Mouse (Mus musculus): ENCODE results near the gene Taar6. TPM values are rescaled to one million over a fixed set of nuclear protein-coding genes. Genes with fewer than 3 reads are reported as not detected.

Gene Taar6
- not detected in 2 replicates for polyA plus RNA-seq (2011; ENCODE audit: insufficient read length, low read depth, missing spikeins)

GRCm38 (mm10) chr10:23985546-23985945, at the start of gene Taar6:
Gene Taar6 (minus strand): TSS chr10:23985646.
- Histone ChIP-seq H3K4me1 (ENCODE audit: control insufficient read depth, insufficient read depth, low read length) (no peaks in the 10 kb centered on the region), H3K27ac (ENCODE audit: insufficient read depth, low read length) (no peak within 1 kb of the TSS), H3K4me3 (ENCODE audit: insufficient read depth, low read length) (no peak within 1 kb of the TSS)
- TF ChIP-seq POLR2A (IDR thresholded peaks at IDR 0.05; ENCODE audit: low read depth, low read length) (no peak), CTCF (IDR thresholded peaks at IDR 0.05; ENCODE audit: borderline replicate concordance, insufficient read depth, low read length) (no peak)

GRCm38 (mm10) chr10:24031347-24031746, 45.9 kb upstream of the Taar6 start:
- TF ChIP-seq POLR2A (IDR thresholded peaks at IDR 0.05; ENCODE audit: low read depth, low read length) = no peak
- no peak for TF ChIP-seq CTCF (IDR thresholded peaks at IDR 0.05; ENCODE audit: borderline replicate concordance, insufficient read depth, low read length)
- H3K27ac ChIP-seq (ENCODE audit: insufficient read depth, low read length) = no peak overlapping the region
- no peak overlapping the region for H3K4me3 ChIP-seq (ENCODE audit: insufficient read depth, low read length)
- no peaks in the 10 kb centered on the region for H3K4me1 ChIP-seq (ENCODE audit: control insufficient read depth, insufficient read depth, low read length)

GRCm38 (mm10) chr10:24026922-24027321, 41.5 kb upstream of the Taar6 start, which contains the start of gene Taar7d:
Gene Taar7d (plus strand): TSS chr10:24027222.
- H3K4me1 ChIP-seq (ENCODE audit: control insufficient read depth, insufficient read depth, low read length) = no peaks in the 10 kb centered on the region
- no peak within 1 kb of the TSS for H3K27ac ChIP-seq (ENCODE audit: insufficient read depth, low read length)
- TF ChIP-seq CTCF (IDR thresholded peaks at IDR 0.05; ENCODE audit: borderline replicate concordance, insufficient read depth, low read length) (no peak), POLR2A (IDR thresholded peaks at IDR 0.05; ENCODE audit: low read depth, low read length) (no peak)
- H3K4me3 ChIP-seq (ENCODE audit: insufficient read depth, low read length) = no peak within 1 kb of the TSS

DNA sequence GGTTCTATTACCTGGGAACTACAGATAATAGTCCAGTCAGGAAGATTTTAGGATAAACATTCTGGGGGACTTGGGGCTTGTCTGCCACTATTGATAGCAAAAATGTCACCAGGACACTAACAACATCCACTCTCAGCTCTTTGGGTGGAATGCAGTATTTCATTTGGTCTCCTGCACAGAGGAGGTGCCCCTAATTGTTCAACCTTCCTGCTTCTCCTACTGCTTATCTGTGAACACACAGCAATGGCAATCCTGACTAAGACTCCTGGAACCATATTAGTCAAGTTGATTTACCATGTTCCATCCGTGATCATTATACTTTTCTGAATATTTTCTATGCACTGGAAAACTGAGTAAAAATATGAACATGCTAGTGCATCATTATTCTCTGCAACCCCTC, 22.7 kb upstream of the Taar6 start:
- TF ChIP-seq POLR2A (IDR thresholded peaks at IDR 0.05; ENCODE audit: low read depth, low read length) = no peak
- no peak for TF ChIP-seq CTCF (IDR thresholded peaks at IDR 0.05; ENCODE audit: borderline replicate concordance, insufficient read depth, low read length)

DNA sequence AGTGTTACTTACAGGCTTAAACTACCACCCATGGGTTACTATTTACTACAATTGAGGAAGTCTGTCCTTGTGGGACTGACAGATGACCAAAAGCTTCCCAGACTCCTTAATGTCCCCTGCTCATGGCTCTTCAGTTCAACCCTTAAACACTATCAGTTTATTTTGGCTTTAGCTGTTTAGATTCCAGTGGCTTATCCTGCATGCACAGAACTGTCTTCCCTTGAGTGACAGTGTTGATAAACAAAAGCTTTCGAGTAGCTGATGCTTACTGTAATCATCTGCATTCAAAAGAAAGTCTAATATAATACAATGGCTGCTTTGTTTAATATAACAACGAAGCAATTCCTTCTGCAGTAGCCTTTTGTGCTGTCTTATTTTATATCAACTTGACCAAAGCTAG, 21.6 kb upstream of the Taar6 start:
- Histone ChIP-seq H3K4me3 (ENCODE audit: insufficient read depth, low read length) (no peak overlapping the region), H3K4me1 (ENCODE audit: control insufficient read depth, insufficient read depth, low read length) (no peaks in the 10 kb centered on the region), H3K27ac (ENCODE audit: insufficient read depth, low read length) (no peak overlapping the region)
- TF ChIP-seq POLR2A (IDR thresholded peaks at IDR 0.05; ENCODE audit: low read depth, low read length) = no peak
- no peak for TF ChIP-seq CTCF (IDR thresholded peaks at IDR 0.05; ENCODE audit: borderline replicate concordance, insufficient read depth, low read length)

More for the DNA sequence above, 22.7 kb upstream of the Taar6 start:
- no peaks in the 10 kb centered on the region for H3K4me1 ChIP-seq (ENCODE audit: control insufficient read depth, insufficient read depth, low read length)
- H3K27ac ChIP-seq (ENCODE audit: insufficient read depth, low read length) = no peak overlapping the region
- no peak overlapping the region for H3K4me3 ChIP-seq (ENCODE audit: insufficient read depth, low read length)

DNA sequence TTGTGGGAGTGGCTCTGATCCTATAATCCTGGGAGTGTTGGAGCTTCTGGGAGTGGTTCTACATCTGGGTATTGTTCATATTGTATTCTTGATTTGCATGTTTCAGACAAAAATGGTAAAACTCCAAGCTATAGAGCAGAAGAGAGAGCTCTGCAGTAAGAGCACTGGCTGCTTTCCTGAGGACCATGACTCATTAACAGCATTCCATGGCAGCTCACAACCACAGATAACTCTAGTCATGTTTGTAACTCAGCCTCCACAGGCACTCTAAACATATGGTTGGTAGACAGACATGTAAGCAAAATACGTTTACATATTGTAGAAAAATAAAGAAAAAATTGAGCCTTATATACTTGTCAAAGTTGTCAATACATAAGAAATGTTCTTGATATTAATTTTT, 21.0 kb upstream of the Taar6 start:
- no peak for TF ChIP-seq POLR2A (IDR thresholded peaks at IDR 0.05; ENCODE audit: low read depth, low read length)
- no peak overlapping the region for H3K4me3 ChIP-seq (ENCODE audit: insufficient read depth, low read length)
- H3K4me1 ChIP-seq (ENCODE audit: control insufficient read depth, insufficient read depth, low read length) = no peaks in the 10 kb centered on the region
- H3K27ac ChIP-seq (ENCODE audit: insufficient read depth, low read length) = no peak overlapping the region

GRCm38 (mm10) chr10:23999639-24000038, 14.2 kb upstream of the Taar6 start, which contains the start of gene Taar7b:
Gene Taar7b (plus strand): TSS chr10:23999939.
- Histone ChIP-seq H3K4me3 (ENCODE audit: insufficient read depth, low read length) (no peak within 1 kb of the TSS), H3K4me1 (ENCODE audit: control insufficient read depth, insufficient read depth, low read length) (no peaks in the 10 kb centered on the region), H3K27ac (ENCODE audit: insufficient read depth, low read length) (no peak within 1 kb of the TSS)
- no peak for TF ChIP-seq CTCF (IDR thresholded peaks at IDR 0.05; ENCODE audit: borderline replicate concordance, insufficient read depth, low read length)
- no peak for TF ChIP-seq POLR2A (IDR thresholded peaks at IDR 0.05; ENCODE audit: low read depth, low read length)

DNA sequence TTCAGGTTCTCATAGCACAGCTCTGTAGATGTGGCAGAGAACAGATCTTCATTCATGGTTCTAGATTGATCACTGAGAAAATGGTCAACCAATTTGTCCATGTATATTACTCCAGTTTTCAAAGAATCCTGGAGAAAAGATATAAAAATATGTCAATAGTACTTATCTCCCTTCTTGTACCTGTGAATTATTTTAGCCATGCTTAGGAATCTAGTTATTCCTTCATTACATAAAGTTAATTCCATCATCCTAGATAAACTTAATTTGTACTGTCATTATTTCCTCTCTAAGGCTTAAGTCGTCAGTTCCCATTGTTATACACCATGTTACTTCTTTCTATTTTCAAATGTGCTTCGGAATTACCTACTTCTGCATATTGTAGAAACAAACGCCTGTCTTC, 7.9 kb upstream of the Taar6 start, which contains the start of gene Taar7a:
TSS of gene Taar7a (minus strand) at position 101 of the 400 bp plus-strand sequence.
- Histone ChIP-seq H3K4me3 (ENCODE audit: insufficient read depth, low read length) (no peak within 1 kb of the TSS), H3K27ac (ENCODE audit: insufficient read depth, low read length) (no peak within 1 kb of the TSS), H3K4me1 (ENCODE audit: control insufficient read depth, insufficient read depth, low read length) (no peaks in the 10 kb centered on the region)
- no peak for TF ChIP-seq POLR2A (IDR thresholded peaks at IDR 0.05; ENCODE audit: low read depth, low read length)
- TF ChIP-seq CTCF (IDR thresholded peaks at IDR 0.05; ENCODE audit: borderline replicate concordance, insufficient read depth, low read length) = no peak

GRCm38 (mm10) chr10:23986419-23986818, 973 bp upstream of the Taar6 start:
- TF ChIP-seq POLR2A (IDR thresholded peaks at IDR 0.05; ENCODE audit: low read depth, low read length) (no peak), CTCF (IDR thresholded peaks at IDR 0.05; ENCODE audit: borderline replicate concordance, insufficient read depth, low read length) (no peak)
- Histone ChIP-seq H3K4me1 (ENCODE audit: control insufficient read depth, insufficient read depth, low read length) (no peaks in the 10 kb centered on the region), H3K4me3 (ENCODE audit: insufficient read depth, low read length) (no peak overlapping the region), H3K27ac (ENCODE audit: insufficient read depth, low read length) (no peak overlapping the region)

DNA sequence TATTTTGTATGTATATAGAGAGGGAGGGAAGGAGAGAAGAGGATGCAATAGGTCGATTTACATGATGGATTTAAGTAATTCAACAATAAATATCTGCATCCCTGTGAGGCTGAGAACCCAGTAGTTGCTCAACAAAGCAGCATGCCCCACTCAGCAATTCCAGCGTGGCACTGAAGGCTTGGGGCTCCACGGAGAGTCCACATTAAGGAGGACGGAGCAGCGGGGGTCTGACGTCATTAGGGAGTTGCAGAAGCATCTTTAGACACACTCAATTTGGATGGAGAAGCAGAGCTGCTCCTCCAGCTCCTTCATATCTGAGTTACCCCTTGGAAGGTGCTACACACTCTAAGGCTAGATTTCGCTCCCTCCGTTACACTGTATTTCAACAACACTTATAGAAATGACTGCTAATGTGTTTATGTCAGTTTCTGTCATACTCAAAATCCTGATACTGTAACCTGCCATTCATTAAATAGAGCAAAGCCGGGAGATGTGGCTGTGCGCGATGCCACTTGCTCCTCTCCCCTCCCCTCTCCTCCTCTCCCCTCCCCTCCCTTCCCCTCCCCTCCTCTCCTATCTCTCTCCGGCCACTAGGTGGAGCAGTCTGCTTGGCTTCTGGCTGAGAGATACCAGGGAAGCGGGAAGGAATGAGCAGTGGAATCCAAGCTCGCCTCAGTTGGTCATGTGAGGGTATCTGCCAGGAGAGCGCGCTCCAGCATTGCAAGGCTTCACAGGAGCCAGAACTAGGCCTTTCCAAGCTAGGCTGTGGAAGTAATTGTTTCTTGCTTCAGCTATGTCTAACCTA, 6.3 kb downstream of the Taar6 start:
- H3K4me3 ChIP-seq (ENCODE audit: insufficient read depth, low read length) = no peak overlapping the region
- H3K4me1 ChIP-seq (ENCODE audit: control insufficient read depth, insufficient read depth, low read length) = 0 out of 2 replicates have a peak, but pooled peaks cover 2% of the 10 kb centered on the region
- no peak overlapping the region for H3K27ac ChIP-seq (ENCODE audit: insufficient read depth, low read length)
- no peak for TF ChIP-seq POLR2A (IDR thresholded peaks at IDR 0.05; ENCODE audit: low read depth, low read length)
- TF ChIP-seq CTCF (IDR thresholded peaks at IDR 0.05; ENCODE audit: borderline replicate concordance, insufficient read depth, low read length) = peak; percentile 71
